Mouse (Mus musculus) testis, adult 2 months (tissue): ENCODE results near the gene Snrpe.

Experiments used
- CTCF ChIP-seq: fragments of 200-500 bp; IDR thresholded peaks from 2 replicates; pipeline ENCODE4 v1.5.1; 2012; ENCODE audit warnings: low read depth, mild to moderate bottlenecking, inconsistent platforms, low read length, moderate library complexity; ENCODE audit not compliant: control insufficient read depth, insufficient read depth, insufficient replicate concordance
- POLR2A ChIP-seq: fragments of 200-500 bp; IDR thresholded peaks from 2 replicates; pipeline ENCODE4 v1.6.1; 2012; ENCODE audit warnings: low read depth, mild to moderate bottlenecking, inconsistent platforms, low read length, moderate library complexity; ENCODE audit not compliant: control insufficient read depth

GRCm38 (mm10) chr1:133632168-133632567 lies 22.1 kb upstream of the Snrpe start:
- TF ChIP-seq CTCF (no peak), POLR2A (no peak)
